Mouse (Mus musculus): ENCODE measurements at regions not wholly inside any gene's neighbourhood (a gene's known extent, or its start where the extent isn't known, plus 50 kb on each side); places are given as distances from the start of the nearest gene placed in this dataset.

DNA sequence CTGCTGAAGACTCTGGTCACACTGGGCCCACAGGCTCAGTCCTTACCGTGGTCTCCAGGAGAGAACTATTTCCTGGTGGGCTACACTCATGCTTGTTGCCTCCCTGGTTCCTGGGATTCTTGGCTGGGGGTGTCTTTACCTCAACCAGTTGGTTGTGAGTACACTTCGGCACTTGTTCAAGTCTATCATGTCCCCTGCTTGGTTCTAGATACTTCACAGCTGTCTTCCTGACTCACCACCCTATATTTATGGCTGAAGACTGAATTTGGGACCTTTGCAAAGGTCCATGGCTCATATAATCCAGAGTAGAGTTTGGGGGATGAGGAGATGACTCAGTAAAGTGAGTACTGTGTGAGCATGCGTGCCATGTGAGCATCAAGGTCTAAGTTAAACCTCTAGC lies 245.0 kb upstream of the Habp2 start:
- DNase-seq = no peak

DNA sequence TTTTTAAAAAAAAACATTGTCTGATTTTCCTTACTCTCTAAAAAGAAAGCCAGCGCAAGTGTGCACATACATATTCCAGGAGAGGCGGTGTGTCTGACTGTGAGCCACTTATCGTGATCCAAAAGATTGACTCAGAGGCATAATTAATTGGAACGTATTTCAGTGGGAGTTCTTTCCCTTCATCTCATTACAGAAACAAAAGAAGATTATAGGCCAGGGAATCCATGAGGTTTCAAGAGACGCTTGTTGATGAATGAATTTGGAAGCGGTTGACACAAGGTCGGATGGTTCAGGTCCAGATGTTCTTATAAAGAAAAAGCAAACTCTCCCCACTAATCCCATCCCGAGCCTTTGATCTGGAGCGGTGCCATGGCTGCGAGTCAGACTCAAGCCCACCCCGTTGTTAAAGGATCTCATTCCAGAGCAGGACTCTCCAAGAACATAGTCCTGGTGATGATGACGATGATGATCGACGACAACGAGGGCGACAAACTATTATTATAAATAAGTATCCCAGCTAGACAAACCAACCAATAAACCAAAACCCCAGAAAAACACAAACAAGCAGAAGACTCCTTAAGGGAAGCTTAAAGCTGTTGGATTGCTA lies 240.1 kb upstream of the Habp2 start:
- no peak for DNase-seq

DNA sequence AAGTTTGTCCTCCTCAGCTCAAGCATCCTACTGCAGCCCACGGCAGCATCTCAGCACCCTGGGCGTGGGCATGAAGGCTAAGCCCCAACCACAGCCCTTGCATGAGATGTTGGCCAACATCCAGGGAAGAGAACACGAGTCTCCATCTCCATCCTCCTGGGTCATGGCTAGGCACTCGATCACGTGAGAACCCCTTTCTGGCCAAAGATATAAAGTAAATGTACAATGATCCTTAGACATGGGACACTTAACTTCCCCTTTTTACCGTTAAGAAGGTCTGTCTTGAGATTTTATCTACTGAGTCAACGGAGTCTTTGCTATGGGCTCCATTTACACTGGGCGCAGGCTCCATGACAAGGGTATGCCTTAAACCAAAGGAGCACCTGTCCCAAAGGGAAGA lies 232.8 kb upstream of the Habp2 start:
- no peak for DNase-seq

DNA sequence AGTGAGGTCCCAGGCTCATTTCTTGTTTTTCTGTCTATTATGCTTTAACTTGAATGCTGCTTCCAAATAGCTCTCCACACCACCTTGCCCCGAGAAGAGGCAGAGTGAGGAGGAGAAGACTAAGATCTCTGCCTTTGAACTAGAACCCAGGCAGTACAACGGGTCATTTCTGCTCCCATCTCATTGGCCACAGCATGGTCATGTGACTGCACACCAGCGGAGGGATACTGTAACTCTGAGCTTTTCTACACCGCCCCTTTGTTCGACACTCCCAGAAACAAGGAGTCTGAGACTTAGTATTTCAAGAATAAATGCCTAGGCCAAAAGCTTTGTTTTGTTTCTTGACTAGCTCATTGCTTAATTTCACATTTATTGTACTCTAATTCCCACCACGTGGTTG lies 230.5 kb upstream of the Habp2 start:
- no peak for DNase-seq

DNA sequence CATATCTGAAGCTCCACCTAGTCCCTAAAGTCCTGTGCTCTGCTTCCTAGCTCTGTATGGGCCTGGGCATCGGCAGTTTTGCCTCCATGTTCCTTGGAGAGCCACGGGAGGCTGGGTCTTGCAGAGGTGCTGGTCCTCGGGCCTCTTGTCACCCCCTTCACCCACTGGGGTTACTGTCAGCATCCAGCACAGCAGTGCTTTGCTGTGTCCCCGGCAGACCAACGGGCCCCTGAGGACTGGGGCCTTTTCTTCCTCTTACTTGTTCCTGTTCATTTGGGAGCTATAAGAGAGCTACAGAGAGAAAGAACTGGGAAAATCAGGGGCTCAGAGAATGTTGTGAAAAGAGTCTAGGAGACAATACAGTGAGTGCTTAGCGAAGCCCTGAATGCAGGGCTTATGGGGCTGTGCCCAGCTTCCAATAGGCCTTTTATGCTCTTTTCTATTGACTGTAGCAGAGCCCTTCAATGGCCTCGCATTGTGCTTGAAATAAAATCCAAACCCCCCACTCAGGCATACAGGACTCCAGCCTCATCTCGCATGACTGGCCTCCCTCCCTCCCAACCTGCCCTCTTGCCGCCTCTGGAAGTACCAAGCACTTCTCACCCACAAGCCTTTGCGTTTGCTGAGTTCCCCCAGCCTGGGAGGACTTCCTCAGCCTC lies 224.9 kb upstream of the Habp2 start:
- no peak for DNase-seq

DNA sequence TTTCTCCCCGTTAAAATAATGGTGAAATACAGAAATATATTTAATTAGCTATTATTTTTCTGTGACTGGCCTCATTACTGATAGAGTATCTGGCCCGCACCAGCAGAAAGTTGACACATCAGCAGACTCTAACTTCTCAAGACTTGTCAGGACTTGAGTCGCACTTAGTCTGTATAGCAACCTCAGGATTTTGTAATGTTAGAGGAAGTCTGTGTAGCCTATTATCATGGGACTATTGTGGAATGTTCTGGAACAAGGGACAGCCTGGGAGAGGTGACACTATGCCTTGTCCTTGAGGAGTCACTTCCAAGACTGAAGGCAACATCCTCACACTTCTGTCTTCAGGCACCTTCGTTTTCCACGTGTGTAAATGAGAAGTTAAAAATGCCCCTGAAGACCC lies 223.8 kb upstream of the Habp2 start:
- DNase-seq = no peak

DNA sequence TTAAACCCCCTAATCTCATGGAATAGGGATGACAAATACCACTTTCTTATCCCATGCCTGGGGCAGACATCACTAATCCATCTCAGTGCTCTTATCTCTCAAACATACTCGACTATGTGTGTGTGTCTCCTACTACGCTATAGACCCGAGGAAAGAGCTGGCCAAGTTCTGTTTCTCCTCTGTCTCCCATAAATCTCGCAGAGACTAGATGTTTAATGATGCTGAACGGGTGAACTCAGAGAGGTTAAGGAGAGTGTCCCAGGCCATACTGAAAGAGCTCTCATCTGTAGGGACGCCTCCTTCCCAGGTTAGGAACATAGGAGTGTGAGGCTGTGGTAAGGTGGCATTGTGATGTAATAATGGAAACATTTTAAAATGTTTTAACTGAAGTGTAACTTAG lies 221.2 kb upstream of the Habp2 start:
- DNase-seq = no peak

DNA sequence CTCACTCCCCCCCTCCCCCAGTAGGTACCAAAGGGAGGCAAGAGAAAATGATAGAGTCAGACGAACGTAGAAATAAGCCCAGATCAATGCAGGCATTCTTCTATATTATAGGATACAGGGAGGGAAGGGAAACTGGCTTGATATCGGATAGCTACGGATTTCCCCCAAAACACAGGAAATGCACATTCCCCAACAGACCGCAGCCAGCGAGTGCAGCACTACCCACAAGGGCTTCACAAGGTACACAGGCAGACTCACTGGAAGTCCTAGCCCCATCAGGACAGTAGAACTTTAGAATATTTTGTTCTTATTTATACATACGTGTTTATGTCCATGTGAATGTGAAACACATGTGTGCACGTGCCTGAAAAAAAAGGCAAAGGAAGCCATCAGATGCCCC lies 218.8 kb upstream of the Habp2 start:
- no peak for DNase-seq

DNA sequence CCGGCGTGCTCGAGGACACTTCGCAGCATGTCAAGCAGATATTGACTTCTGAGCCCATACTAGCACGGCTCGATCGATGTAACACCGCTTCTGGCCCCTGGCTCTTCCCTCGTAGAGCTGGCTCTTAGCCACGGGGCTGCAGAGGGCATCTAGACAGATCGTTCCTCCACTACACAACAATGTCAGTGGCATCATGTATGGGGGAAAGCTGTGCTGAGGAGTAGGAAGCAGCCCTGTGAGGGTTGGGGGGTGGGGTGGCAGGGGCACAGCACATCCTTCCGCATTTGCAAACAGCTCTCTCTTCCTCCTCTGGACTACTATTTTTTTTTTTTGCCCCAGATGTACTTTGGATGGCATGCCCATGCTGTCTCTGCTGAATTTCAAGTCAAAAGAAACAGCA lies 218.1 kb upstream of the Habp2 start:
- peak; percentile 13 for DNase-seq

DNA sequence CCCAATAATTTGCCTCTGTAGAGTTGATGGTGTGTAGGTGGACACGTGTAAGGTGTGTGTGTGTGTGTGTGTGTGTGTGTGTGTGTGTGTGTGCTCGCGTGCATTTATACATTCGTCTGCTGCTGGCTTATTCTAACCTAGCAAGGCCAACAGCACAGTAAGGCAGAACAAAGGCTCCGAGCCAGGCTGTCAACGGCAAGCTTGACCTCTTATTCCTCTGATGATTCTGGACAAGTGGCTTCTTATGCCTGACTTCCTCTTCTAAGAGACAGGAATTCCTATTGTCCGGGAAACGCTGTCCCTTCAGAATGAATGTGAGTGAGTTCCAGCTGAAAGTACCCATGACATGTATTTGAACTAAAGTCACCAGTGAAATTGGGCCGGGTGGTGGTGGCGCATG lies 217.7 kb upstream of the Habp2 start:
- peak; percentile 44 for DNase-seq

DNA sequence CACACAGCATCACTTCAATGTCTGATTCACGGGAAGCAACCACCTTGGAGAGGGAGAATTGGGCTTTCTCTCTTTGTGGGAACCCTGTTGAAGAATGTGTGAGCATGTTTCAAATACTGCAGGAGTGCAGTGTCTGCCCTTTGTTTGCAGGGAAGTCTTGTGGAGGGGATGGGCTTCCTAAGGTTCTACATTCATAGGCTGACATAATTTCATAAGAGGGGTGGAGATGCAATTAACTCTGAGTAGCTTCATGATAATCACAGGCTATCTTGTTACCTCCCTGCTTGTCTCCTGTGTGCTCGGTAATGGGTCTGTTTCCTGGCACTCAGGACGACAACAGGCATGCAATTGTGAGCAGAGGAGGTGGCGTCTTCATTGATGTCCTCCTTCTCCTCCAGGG lies 215.6 kb upstream of the Habp2 start:
- no peak for DNase-seq

DNA sequence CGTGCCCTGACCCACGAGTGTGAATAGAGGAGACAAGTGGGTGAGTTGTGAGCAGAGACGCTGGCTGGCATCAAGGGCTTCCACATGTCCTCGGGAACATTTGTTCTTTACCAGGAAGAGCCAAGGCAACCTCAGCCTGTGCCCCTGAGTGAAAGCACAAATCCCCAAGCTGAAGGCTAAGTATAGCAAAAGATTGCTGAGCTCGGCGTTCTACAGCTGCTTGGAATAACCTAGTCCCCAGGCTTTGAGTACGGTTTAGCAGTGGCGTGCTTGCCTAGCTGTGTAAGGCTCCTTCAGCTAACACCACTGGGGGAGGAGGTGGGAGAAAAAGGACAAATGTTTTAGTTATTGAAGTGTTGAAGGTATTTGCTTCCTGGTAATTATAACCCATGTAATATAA lies 210.8 kb upstream of the Habp2 start:
- DNase-seq = no peak

DNA sequence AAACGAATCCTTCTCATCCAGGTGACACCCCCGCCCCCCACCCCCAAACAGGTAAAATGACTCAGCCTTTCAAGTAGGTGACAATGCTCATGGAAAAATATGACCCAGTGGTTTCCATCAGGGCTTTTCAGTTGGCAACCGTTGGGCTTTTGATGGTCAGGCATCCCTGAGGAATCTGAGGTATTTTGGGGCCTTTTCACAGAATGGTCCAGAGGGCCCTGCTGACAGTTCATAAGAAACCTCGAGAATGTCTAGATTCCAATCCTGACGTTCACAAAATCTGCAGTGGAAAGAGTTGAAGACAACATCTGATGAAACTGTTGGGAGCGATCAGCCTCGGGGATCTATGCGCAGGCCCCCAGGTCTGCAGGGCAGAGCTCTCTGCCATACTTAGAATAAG lies 209.4 kb upstream of the Habp2 start:
- no peak for DNase-seq

DNA sequence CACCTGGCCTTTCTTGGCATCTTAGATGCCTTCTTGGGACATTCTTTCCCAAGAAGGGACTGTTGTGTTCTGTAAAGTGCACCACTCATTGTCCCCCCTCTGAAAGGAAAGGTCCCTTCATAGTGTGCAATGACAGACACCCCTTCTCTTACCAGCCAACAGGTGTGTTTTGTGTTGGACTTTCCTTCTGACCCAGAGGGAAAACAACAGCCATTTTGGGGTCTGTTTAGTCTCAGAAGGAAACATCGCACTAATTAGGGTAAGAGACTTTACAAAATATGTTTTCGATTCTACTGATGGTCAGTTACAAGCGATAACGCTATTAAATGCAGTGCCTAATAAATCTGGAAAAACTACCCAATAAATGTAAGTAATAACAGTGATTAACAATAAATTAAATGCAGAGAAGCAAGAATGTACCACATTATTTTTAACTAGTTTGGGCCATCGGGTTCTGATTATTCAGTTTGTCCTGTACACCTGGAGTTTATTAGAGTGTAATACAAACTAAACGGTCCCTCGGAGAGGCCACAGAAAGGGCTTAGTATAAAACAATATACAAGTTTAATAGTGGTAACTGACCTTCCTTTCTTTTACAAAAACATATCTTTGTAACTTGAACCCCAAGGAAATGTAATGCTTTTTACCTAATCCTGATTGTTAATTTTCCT lies 200.4 kb upstream of the Habp2 start:
- DNase-seq = no peak

DNA sequence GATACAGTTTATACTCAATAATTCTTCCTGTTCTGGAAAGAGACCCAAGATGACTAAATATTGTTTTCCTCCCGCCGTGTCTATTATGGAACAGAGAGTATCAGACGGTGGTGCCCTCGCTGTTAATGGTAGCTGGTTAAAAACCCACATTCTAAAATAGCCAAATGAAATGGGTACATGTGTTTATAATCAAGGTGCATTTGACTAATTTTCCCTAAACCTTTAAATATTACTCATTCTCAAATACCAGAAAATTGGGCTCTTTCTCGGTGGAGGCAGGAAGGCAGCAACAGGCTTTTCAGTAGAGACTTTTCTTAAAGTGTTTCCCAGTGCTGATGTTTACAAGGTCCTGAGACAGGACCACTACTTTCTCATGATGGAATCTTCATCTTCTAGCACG lies 199.8 kb upstream of the Habp2 start:
- no peak for DNase-seq

DNA sequence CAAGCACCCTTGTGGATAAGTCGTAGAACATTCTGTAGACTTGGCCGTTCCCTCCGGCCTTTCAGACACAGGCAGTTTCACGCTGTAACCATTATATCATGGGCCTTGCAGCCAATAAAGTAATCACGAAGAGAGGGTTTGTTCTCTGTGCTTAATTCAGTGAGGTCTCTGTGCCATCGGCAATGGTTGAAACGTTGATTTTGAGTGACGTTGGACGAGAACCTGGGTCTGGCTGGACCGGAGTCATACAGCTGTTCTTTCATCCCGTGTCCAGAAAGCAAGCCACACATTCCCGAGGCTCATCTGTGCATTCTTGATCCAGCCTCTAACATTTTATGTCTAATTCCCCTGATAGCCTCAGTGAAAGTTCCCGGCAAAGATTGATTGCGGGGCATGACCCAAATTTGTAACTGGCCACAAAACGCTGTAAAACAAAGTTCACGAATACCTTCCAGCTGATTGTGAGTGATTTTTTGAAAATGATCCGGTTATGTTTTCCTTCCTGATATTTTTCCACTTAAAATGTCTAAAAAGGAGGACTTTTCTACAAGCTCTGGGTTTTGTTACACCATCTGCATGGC lies 197.1 kb upstream of the Habp2 start:
- DNase-seq = peak; percentile 28

DNA sequence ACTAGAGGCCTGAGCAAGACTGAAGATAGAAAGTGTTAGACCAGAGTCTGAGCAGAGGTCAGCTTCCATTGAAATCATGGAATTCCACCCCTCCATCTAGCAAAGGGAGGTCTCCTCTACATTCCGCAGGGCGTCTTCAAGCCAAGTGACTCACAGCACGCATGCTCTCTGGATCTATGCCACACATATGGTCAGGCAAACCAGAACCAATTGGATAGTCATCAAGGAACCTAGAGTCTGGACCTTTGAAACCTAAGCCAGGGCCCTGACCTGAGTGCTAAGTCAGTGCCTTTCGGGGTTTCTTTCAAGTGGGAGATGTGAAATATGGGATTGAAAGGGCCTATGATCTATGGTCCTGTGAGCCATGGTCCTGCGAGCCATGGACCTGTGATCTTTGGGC lies 195.4 kb upstream of the Habp2 start:
- DNase-seq = no peak

DNA sequence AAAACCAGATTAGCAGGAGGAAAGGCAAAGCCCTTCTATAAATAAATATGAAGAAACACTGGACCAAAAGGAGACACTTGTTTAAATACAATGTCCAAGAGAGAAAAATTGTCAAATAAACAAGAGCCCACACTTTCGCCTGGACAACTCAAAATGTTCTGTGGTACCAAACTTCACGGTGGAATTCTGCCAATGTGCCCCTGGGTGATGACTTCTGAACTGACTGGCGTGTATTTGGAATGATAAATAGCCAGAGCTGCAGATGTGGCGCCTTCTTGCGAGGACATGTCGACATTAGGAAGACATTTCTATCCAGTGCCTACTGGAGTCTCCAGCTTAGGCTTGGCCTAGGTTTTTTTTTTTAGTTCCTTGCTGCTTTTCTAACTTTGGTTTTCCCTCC lies 191.1 kb upstream of the Habp2 start:
- no peak for DNase-seq

DNA sequence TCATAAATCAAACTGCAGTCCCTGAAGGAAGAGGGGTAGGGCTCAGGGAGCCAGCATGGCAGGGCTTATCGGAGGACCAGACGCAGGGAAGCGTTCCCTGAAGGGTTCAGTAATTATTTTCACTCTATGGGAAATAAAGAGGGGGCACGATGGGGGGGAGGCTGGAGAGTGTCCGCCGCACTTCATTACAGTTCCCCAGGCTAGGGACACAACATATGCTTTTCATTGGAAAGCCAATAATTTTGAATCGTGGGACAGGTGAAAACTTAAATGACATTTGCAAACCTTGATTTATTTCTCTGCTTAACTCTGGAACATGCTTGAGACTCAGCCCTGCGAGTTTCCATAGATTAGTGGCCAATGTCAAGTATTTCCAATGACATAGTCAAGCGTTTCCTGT lies 187.2 kb upstream of the Habp2 start:
- DNase-seq = no peak

DNA sequence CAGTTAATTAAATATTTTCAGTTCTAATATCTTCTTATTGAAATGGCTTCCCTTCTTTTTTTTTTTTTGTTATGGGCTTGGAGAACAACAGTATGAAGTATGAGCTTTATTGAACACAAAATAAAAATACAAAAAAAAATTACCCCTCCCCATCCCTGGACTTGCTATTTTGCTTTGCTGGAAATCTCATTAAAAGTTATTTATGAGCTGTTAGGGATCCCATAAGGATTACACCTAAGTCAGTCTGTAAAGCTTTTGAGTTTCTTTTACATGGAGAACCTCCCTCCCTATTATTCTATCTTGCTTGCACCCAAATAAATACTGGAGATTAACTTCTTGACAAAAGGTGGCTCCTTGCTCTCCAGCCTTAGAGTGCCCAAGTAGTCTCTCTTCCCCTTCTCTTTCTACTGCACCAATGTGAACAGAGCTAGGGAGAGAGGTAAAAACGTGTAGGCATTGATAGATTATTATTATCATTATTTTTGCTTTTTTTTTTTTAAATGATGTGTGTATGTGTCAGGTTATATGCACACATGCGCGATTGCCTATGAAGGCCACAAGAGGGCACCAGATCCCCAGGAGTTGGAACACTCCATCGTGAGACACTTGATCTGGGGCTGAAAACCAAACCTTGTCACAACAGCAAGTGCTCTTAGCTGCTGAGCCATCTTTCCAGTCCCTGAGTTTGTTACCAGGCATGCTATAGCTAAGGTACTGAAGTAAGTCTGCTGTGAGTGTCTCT lies 186.6 kb upstream of the Habp2 start:
- DNase-seq = no peak

DNA sequence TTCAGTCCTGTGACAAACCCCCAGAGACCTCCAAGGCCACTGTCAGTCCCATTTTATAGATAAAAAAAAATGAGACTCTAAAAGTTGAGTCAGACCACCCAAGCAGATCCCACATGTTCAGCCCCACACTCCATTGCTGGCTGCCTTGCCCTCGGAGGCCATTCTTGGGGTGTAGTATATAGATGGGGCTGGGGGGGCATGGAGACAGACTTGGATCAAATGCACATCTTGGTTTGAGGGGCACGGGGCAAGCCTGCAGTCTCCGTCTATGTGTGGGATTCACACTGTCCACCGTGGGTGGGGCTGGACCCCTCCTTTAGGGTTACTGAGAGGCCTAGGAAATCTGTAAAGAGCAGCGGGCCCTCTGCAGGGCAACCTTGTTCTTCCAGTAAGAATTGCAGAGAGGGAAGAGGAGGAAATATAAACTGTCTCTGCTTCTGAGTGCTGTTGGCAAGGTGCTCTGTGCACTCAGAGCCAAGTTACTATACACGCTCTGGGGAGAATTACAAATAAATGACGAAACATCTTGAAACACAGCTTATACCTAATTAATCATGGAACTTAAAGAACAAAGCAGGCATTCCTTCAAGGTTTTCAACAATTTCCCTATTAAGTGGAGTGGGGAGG lies 184.4 kb upstream of the Habp2 start:
- no peak for DNase-seq

DNA sequence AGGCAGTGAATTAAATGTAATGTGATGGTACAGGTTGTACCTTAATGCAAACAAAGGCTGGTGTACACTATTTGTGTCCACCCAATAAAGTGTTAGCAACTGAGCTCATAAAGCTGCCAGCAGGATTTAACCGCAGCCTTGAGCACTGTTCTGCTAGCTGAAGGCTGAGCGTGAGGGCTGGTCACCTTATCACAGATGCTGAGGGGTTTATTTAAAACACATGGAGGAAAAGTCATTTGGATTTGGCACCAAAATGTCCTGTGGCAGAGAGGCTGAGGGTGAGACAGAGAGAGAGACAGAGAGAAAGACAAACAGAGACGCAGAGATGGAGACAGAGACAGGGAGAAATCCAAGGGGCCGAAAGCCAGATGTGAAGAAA lies 181.9 kb upstream of the Habp2 start:
- no peak for DNase-seq

DNA sequence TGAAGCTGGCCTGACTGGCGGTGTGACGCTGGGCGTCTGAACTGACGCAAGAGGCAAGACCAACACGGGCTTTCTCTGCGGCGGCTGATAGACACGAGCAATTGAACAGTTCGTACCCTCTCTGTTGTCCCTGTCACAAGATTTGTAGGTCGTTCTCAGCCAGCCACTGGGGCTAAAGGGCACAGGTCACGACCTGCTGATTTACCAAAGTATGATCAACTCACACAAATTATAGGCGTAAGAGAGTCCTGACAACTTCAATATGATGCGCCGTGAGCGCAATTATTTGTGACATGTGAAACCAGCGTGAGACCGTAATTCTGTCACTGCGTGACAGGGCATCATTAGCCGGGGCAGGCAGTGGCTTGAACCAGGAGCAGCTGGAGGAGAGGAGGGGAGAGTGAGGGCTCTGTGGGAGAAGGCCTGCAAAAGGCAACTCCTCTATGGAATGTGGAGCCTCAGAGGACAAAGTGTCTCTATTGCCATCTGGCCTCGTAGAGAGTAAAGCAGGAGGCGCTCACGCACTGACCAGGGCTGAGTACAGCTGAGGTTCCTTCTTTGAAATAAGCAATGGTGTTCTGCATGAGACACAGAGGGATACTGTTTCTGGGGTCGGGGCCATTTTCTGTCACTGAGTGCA lies 181.4 kb upstream of the Habp2 start:
- peak; percentile 42 for DNase-seq
